Mouse (Mus musculus): ENCODE measurements at regions not wholly inside any gene's neighbourhood (a gene's known extent, or its start where the extent isn't known, plus 50 kb on each side); places are given as distances from the start of the nearest gene placed in this dataset.

DNA sequence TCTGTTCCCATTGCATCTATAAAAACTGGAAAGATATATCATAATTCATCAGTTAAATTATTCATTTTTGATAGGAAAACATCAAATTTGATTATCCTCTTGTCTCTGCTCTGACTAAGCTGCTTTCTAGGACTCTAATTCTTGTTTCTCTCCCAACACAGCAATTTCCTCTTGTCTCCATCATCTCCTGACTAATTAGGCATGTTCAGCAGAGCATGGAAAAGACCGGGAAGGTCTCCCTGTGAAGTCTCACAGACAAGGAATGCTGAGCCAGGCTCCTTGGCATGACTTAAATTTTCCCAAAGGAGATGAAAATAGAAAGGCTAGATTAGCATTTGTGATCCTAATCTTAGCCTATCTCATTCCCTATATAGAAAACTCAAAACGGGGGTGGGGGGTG, 192.3 kb downstream of the Chrna7 start:
- DNase-seq (ENCODE audit: low spot score in 2 of 2) = peak in 1 of 2 experiments; percentile 2

DNA sequence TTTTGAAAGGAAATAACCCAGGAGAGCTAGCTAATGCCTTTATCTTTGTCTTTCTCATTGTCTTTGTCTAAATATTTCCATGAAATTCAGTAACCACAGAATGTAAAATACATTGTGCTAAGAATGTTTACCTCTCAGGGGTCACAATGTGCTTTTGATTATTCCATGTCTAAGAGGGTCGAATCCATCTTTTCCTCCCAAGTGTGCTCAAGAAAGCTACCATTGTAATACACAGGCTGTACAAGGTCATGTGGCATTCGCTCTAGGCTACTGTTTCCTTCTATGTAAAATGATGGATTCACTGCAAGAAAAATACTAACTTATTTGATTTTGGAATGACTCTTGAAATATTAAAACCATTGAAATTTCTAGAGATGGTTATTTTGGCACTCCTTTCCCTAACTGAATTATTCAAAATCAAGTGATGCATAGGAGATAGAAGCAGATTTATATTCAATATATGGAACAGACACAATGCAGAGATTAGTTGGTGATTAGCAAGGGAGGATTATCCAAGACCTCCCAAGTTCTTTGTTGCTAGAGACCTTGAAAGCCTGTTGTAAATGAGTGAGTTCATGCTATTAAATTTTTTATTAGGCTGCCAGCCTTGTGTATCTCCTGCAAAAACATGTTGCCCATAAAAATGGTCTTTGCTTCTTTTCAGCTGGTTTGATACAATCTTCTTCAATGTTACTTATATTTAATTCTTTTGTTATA, 193.4 kb downstream of the Chrna7 start:
- DNase-seq (ENCODE audit: low spot score in 2 of 2) = no peak

DNA sequence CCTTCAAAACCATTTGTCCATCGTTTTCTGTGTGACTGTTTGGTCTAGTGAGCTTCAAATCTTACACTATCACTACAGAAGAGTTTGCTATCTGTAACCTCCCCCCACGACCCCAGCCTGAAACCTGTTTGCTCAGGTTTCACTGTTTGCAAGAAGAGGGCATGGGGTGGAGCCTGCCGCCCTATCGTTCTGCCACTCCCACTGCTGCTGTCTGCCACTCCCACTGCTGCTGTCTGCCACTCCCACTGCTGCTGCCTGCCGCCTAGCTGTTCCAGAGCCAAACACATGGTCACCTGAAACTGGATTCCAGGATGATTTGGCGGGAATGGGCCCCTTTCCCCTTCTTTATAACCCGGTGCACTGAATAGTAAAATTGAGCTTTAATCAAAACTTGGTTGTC, 157.6 kb upstream of the A26c2 start:
- DNase-seq (ENCODE audit: low spot score in 2 of 2) = no peak

Data from frontal cortex, postnatal 36 days (tissue).